Mouse (Mus musculus) hindbrain, embryonic 16.5 days (tissue): ENCODE data around the gene Rspo3. TPM values are rescaled to one million over a fixed set of nuclear protein-coding genes. Genes with fewer than 3 reads are reported as not detected.

Source experiments
- ATAC-seq: fragments of 200-750 bp; cut with Nextera tagmentation; 2 replicates; pipeline ENCODE4 v1.8.0; 2017; ENCODE audit warnings: moderate TSS enrichment, moderate library complexity
- H3K27ac ChIP-seq: fragments of 300-500 bp; sonication (generic); 2 replicates; pipeline ENCODE4 v1.5.1; 2014; ENCODE audit warnings: low read depth, mild to moderate bottlenecking, control low read depth, low read length, moderate library complexity
- H3K27me3 ChIP-seq: fragments of 300-500 bp; sonication (generic); replicated peaks from 2 replicates; pipeline ENCODE4 v1.6.1; 2014; ENCODE audit warnings: low read length; ENCODE audit not compliant: control insufficient read depth, insufficient read depth
- H3K36me3 ChIP-seq: fragments of 300-500 bp; sonication (generic); 2 replicates; pipeline ENCODE4 v1.6.1; 2014; ENCODE audit warnings: mild to moderate bottlenecking, low read length, moderate library complexity, mixed read lengths; ENCODE audit not compliant: control insufficient read depth, insufficient read depth
- H3K4me1 ChIP-seq: fragments of 300-500 bp; sonication (generic); 2 replicates; pipeline ENCODE4 v1.6.1; 2014; ENCODE audit warnings: low read depth, low read length; ENCODE audit not compliant: control insufficient read depth, insufficient read depth
- H3K4me2 ChIP-seq: fragments of 300-500 bp; sonication (generic); 2 replicates; pipeline ENCODE4 v1.6.1; 2014; ENCODE audit warnings: mild to moderate bottlenecking, low read length, control low read depth, moderate library complexity
- H3K4me3 ChIP-seq: fragments of 300-500 bp; sonication (generic); 2 replicates; pipeline ENCODE4 v1.5.1; 2014; ENCODE audit warnings: mild to moderate bottlenecking, low read length, control low read depth, moderate library complexity
- H3K9ac ChIP-seq: fragments of 300-500 bp; sonication (generic); 2 replicates; pipeline ENCODE4 v1.6.1; 2014; ENCODE audit warnings: low read depth, mild to moderate bottlenecking, control low read depth, low read length, moderate library complexity
- H3K9me3 ChIP-seq: fragments of 300-500 bp; sonication (generic); 2 replicates; pipeline ENCODE4 v1.6.1; 2014; ENCODE audit warnings: mild to moderate bottlenecking, low read length, moderate library complexity; ENCODE audit not compliant: control insufficient read depth
- WGBS: fragments of 180-500 bp; shearing (Covaris S2); extraction: QIAGEN DNeasy Blood & Tissue Kit; methylation state at CpG from one replicate; pipeline ENCODE4 v1.1.7; 2014; 5-methylcytosine and 5-hydroxymethylcytosine counted together
- polyA plus RNA-seq: library from polyadenylated mRNA; unstranded; fragments of >200 nt; fragmentation: Nextera tagmentation; extraction: Ambion mirVana; gene quantifications from 2 replicates; pipeline ENCODE4 v1.2.1, GENCODE M21; 2015

The Rspo3 gene
- polyA plus RNA-seq, 1 experiment from 2014 or later: 2.0 TPM

GRCm38 (mm10) chr10:29470454-29470853, 65.2 kb downstream of the Rspo3 start:
- WGBS: 73% methylated on average over 5 of the region's 5 CpGs
- no peaks in the 10 kb centered on the region for H3K9me3 ChIP-seq
- H3K4me3 ChIP-seq: no peak overlapping the region
- no peak for ATAC-seq
- no peaks in the 10 kb centered on the region for H3K27me3 ChIP-seq
- H3K27ac ChIP-seq: no peak overlapping the region
- no peak overlapping the region for H3K4me2 ChIP-seq
- no peak overlapping the region for H3K9ac ChIP-seq
- H3K36me3 ChIP-seq: no peaks in the 10 kb centered on the region
- H3K4me1 ChIP-seq: no peaks in the 10 kb centered on the region

GRCm38 (mm10) chr10:29460100-29460499, 75.6 kb downstream of the Rspo3 start:
- WGBS: 82% methylated on average over 3 of the region's 3 CpGs
- Histone ChIP-seq H3K4me3 (no peak overlapping the region), H3K4me1 (no peaks in the 10 kb centered on the region), H3K27me3 (no peaks in the 10 kb centered on the region), H3K9ac (no peak overlapping the region), H3K4me2 (no peak overlapping the region), H3K27ac (no peak overlapping the region), H3K9me3 (no peaks in the 10 kb centered on the region), H3K36me3 (no peaks in the 10 kb centered on the region)
- ATAC-seq: no peak

- Histone ChIP-seq H3K4me2 (no peak overlapping the region), H3K27me3 (no peaks in the 10 kb centered on the region), H3K9me3 (no peaks in the 10 kb centered on the region), H3K9ac (no peak overlapping the region), H3K4me3 (no peak overlapping the region), H3K4me1 (no peaks in the 10 kb centered on the region), H3K27ac (no peak overlapping the region), H3K36me3 (no peaks in the 10 kb centered on the region)
- WGBS: 69% methylated on average over 2 of the region's 2 CpGs
- ATAC-seq: no peak
These were observed 76.0 kb downstream of the Rspo3 start for GRCm38 (mm10) chr10:29459632-29460031.

- WGBS: 88% methylated on average over 3 of the region's 3 CpGs
- H3K9me3 ChIP-seq: no peaks in the 10 kb centered on the region
- no peaks in the 10 kb centered on the region for H3K27me3 ChIP-seq
- H3K4me1 ChIP-seq: no peaks in the 10 kb centered on the region
- no peaks in the 10 kb centered on the region for H3K36me3 ChIP-seq
- no peak for ATAC-seq
- H3K4me2 ChIP-seq: no peak overlapping the region
- H3K9ac ChIP-seq: no peak overlapping the region
- no peak overlapping the region for H3K27ac ChIP-seq
- no peak overlapping the region for H3K4me3 ChIP-seq
These were observed 90.6 kb downstream of the Rspo3 start for GRCm38 (mm10) chr10:29445076-29445475.

GRCm38 (mm10) chr10:29441297-29441696, 94.4 kb downstream of the Rspo3 start:
- Histone ChIP-seq H3K27me3 (no peaks in the 10 kb centered on the region), H3K4me3 (no peak overlapping the region), H3K4me1 (no peaks in the 10 kb centered on the region), H3K9me3 (no peaks in the 10 kb centered on the region), H3K36me3 (no peaks in the 10 kb centered on the region), H3K4me2 (no peak overlapping the region), H3K27ac (no peak overlapping the region), H3K9ac (no peak overlapping the region)
- no peak for ATAC-seq
- WGBS: 87% methylated on average over 5 of the region's 5 CpGs

GRCm38 (mm10) chr10:29432935-29433453, 102.7 kb downstream of the Rspo3 start:
- Histone ChIP-seq H3K4me1 (no peaks in the 10 kb centered on the region), H3K36me3 (no peaks in the 10 kb centered on the region), H3K27me3 (no peaks in the 10 kb centered on the region), H3K9ac (no peak overlapping the region), H3K4me2 (no peak overlapping the region), H3K4me3 (no peak overlapping the region), H3K27ac (no peak overlapping the region), H3K9me3 (no peaks in the 10 kb centered on the region)
- ATAC-seq: no peak
- 97% methylated on average over 1 of the region's 1 CpGs for WGBS

- H3K27ac ChIP-seq: no peak overlapping the region
- no peaks in the 10 kb centered on the region for H3K9me3 ChIP-seq
- H3K27me3 ChIP-seq: no peaks in the 10 kb centered on the region
- ATAC-seq: no peak
- H3K4me1 ChIP-seq: no peaks in the 10 kb centered on the region
- H3K9ac ChIP-seq: no peak overlapping the region
- H3K36me3 ChIP-seq: no peaks in the 10 kb centered on the region
- H3K4me2 ChIP-seq: no peak overlapping the region
- no peak overlapping the region for H3K4me3 ChIP-seq
- 82% methylated on average over 2 of the region's 2 CpGs for WGBS
These were observed 109.0 kb downstream of the Rspo3 start for GRCm38 (mm10) chr10:29426660-29427059.

GRCm38 (mm10) chr10:29424571-29424970, 111.1 kb downstream of the Rspo3 start:
- Histone ChIP-seq H3K36me3 (no peaks in the 10 kb centered on the region), H3K27ac (no peak overlapping the region), H3K4me1 (no peaks in the 10 kb centered on the region), H3K9ac (no peak overlapping the region), H3K27me3 (no peaks in the 10 kb centered on the region), H3K9me3 (no peaks in the 10 kb centered on the region), H3K4me3 (no peak overlapping the region), H3K4me2 (no peak overlapping the region)
- 87% methylated on average over 2 of the region's 2 CpGs for WGBS
- no peak for ATAC-seq

- WGBS: 69% methylated on average over 2 of the region's 2 CpGs
- H3K4me3 ChIP-seq: no peak overlapping the region
- H3K27ac ChIP-seq: no peak overlapping the region
- ATAC-seq: no peak
- H3K36me3 ChIP-seq: no peaks in the 10 kb centered on the region
- no peaks in the 10 kb centered on the region for H3K4me1 ChIP-seq
- no peaks in the 10 kb centered on the region for H3K9me3 ChIP-seq
- H3K27me3 ChIP-seq: no peaks in the 10 kb centered on the region
- no peak overlapping the region for H3K4me2 ChIP-seq
- no peak overlapping the region for H3K9ac ChIP-seq
These were observed 121.3 kb downstream of the Rspo3 start for GRCm38 (mm10) chr10:29414361-29414760.
